Mouse (Mus musculus) CH12.LX (cell line): ENCODE measurements around the gene Qrich1. TPM values are rescaled to one million over a fixed set of nuclear protein-coding genes. Genes with fewer than 3 reads are reported as not detected.

Source experiments
- DNase-seq: peaks from one replicate; pipeline ENCODE4 v3.0.0-alpha.2; 2013; ENCODE audit errors: extremely low read depth
- H3K27ac ChIP-seq: 2 replicates; pipeline ENCODE4 v1.5.1; 2012; ENCODE audit warnings: low read depth, mild to moderate bottlenecking, control low read depth, moderate library complexity; ENCODE audit not compliant: insufficient read depth
- H3K27me3 ChIP-seq: replicated peaks from 2 replicates; pipeline ENCODE3; 2012; ENCODE audit warnings: inconsistent platforms
- H3K36me3 ChIP-seq, 2 experiments: replicated peaks in 1 of 2; 2 replicates each; pipeline versions ENCODE3 to v1.6.1; 2012; ENCODE audit warnings: inconsistent platforms in 1 of 2, low read length in 1 of 2, mild to moderate bottlenecking in 1 of 2, mixed read lengths in 1 of 2, moderate library complexity in 1 of 2; ENCODE audit not compliant: control insufficient read depth in 1 of 2, insufficient read depth in 1 of 2
- H3K4me1 ChIP-seq, 2 experiments: 2 replicates each; pipeline ENCODE4 v1.6.1; 2012; ENCODE audit warnings: inconsistent platforms in 1 of 2, moderate library complexity in 1 of 2; ENCODE audit not compliant: insufficient read depth in 2 of 2, control insufficient read depth in 1 of 2
- H3K4me2 ChIP-seq: 2 replicates; pipeline ENCODE4 v1.6.1; 2012; ENCODE audit warnings: low read depth, mild to moderate bottlenecking, control low read depth; ENCODE audit not compliant: poor library complexity, insufficient read depth, severe bottlenecking
- H3K4me3 ChIP-seq, 3 experiments: fragments of 150-350 bp in 1 of 3; sonication (generic) in 1 of 3; replicated peaks in 1 of 3; 2 replicates each; pipeline versions ENCODE3 to v1.5.1; 2011 to 2012; ENCODE audit warnings: low read depth in 2 of 3, low read length in 2 of 3, mild to moderate bottlenecking in 2 of 3, moderate library complexity in 2 of 3, control low read depth in 1 of 3, improper control_type of control experiment in 1 of 3, inconsistent platforms in 1 of 3, mixed read lengths in 1 of 3; ENCODE audit not compliant: poor library complexity in 1 of 3
- H3K79me2 ChIP-seq: replicated peaks from 2 replicates; pipeline ENCODE4 v1.6.1; 2012; ENCODE audit warnings: mild to moderate bottlenecking, moderate library complexity; ENCODE audit not compliant: control insufficient read depth, poor library complexity, insufficient read depth, severe bottlenecking; ENCODE audit errors: extremely low read depth
- H3K9ac ChIP-seq: 2 replicates; pipeline ENCODE4 v1.6.1; 2012; ENCODE audit warnings: low read depth, mild to moderate bottlenecking, control low read depth, moderate library complexity; ENCODE audit not compliant: insufficient read depth
- H3K9me3 ChIP-seq: replicated peaks from 2 replicates; pipeline ENCODE3; 2012; ENCODE audit warnings: low read length, inconsistent platforms, mixed read lengths
- CHD1 ChIP-seq: IDR thresholded peaks from 2 replicates; pipeline ENCODE4 v1.6.1; 2012; ENCODE audit warnings: low read depth, low read length, improper control_type of control experiment, inconsistent platforms
- ELF1 ChIP-seq: IDR thresholded peaks from 2 replicates; pipeline ENCODE4 v1.6.1; 2014; ENCODE audit warnings: low read depth, mild to moderate bottlenecking, inconsistent platforms, low read length, improper control_type of control experiment
- EP300 ChIP-seq: IDR thresholded peaks from 2 replicates; pipeline ENCODE4 v1.6.1; 2011; ENCODE audit warnings: low read length, improper control_type of control experiment
- ETS1 ChIP-seq: conservative IDR thresholded peaks from 2 replicates; pipeline ENCODE4 v1.6.1; 2012; ENCODE audit warnings: low read depth, mild to moderate bottlenecking, inconsistent platforms, low read length, improper control_type of control experiment, moderate library complexity
- GABPA ChIP-seq: IDR thresholded peaks from 2 replicates; pipeline ENCODE4 v1.6.1; 2012; ENCODE audit warnings: low read depth, low read length, improper control_type of control experiment, inconsistent platforms; ENCODE audit not compliant: insufficient replicate concordance
- HCFC1 ChIP-seq: IDR thresholded peaks from 2 replicates; pipeline ENCODE4 v1.6.1; 2012; ENCODE audit warnings: low read depth, mild to moderate bottlenecking, inconsistent platforms, low read length, improper control_type of control experiment
- IRF4 ChIP-seq: IDR thresholded peaks from 2 replicates; pipeline ENCODE4 v1.6.1; 2014; ENCODE audit warnings: low read depth, mild to moderate bottlenecking, inconsistent platforms, low read length, improper control_type of control experiment
- JUND ChIP-seq: conservative IDR thresholded peaks from 2 replicates; pipeline ENCODE4 v1.6.1; 2011; ENCODE audit warnings: low read depth, low read length, improper control_type of control experiment
- KAT2A ChIP-seq: IDR thresholded peaks from 2 replicates; pipeline ENCODE4 v1.6.1; 2012; ENCODE audit warnings: low read length, improper control_type of control experiment, inconsistent platforms; ENCODE audit not compliant: insufficient replicate concordance
- MAFK ChIP-seq: IDR thresholded peaks from 2 replicates; pipeline ENCODE4 v1.6.1; 2011; ENCODE audit warnings: low read length, improper control_type of control experiment; ENCODE audit not compliant: insufficient replicate concordance
- MAX ChIP-seq: IDR thresholded peaks from 2 replicates; pipeline ENCODE4 v1.6.1; 2011; ENCODE audit warnings: low read length, improper control_type of control experiment
- MYC ChIP-seq: IDR thresholded peaks from 2 replicates; pipeline ENCODE4 v1.6.1; 2011; ENCODE audit warnings: low read depth, mild to moderate bottlenecking, improper control_type of control experiment, low read length
- NELFE ChIP-seq: IDR thresholded peaks from 2 replicates; pipeline ENCODE4 v1.6.1; 2011; ENCODE audit warnings: low read depth, low read length, improper control_type of control experiment
- NRF1 ChIP-seq: IDR thresholded peaks from 2 replicates; pipeline ENCODE4 v1.6.1; 2014; ENCODE audit warnings: low read depth, mild to moderate bottlenecking, inconsistent platforms, low read length, improper control_type of control experiment, moderate library complexity
- PAX5 ChIP-seq: IDR thresholded peaks from 2 replicates; pipeline ENCODE4 v1.6.1; 2012; ENCODE audit warnings: low read length, inconsistent platforms, mixed read lengths
- POLR2A ChIP-seq: IDR thresholded peaks from 2 replicates; pipeline ENCODE4 v1.6.1; 2011; ENCODE audit warnings: low read depth, mild to moderate bottlenecking, improper control_type of control experiment, low read length
- POLR2AphosphoS2 ChIP-seq: IDR thresholded peaks from 2 replicates; pipeline ENCODE4 v1.6.1; 2011; ENCODE audit warnings: low read depth, low read length, improper control_type of control experiment
- RCOR1 ChIP-seq: conservative IDR thresholded peaks from 2 replicates; pipeline ENCODE4 v1.6.1; 2012; ENCODE audit warnings: low read depth, mild to moderate bottlenecking, inconsistent platforms, low read length, improper control_type of control experiment
- SIN3A ChIP-seq: IDR thresholded peaks from 2 replicates; pipeline ENCODE4 v1.6.1; 2012; ENCODE audit warnings: low read length, improper control_type of control experiment, inconsistent platforms
- SMC3 ChIP-seq: IDR thresholded peaks from 2 replicates; pipeline ENCODE4 v1.6.1; 2011; ENCODE audit warnings: low read depth, low read length, improper control_type of control experiment
- TBP ChIP-seq: conservative IDR thresholded peaks from 2 replicates; pipeline ENCODE4 v1.6.1; 2011; ENCODE audit warnings: low read depth, low read length, improper control_type of control experiment
- TCF12 ChIP-seq: IDR thresholded peaks from 2 replicates; pipeline ENCODE4 v1.6.1; 2014; ENCODE audit warnings: low read depth, mild to moderate bottlenecking, inconsistent platforms, low read length, improper control_type of control experiment
- USF2 ChIP-seq: conservative IDR thresholded peaks from 2 replicates; pipeline ENCODE4 v1.6.1; 2011; ENCODE audit warnings: low read depth, low read length, improper control_type of control experiment
- dilution Hi-C: fragments of 300-500 bp; cut with MboI; formaldehyde crosslinking; loops from 2 replicates; pipeline ENCODE4 v1.14.3; 2020; ENCODE audit warnings: low sequenced_read_pairs; ENCODE audit not compliant: extremely low pct_unique_long_range_greater_than_20kb, extremely low pct_ligation_motif_present
- in situ Hi-C: fragments of 300-500 bp; cut with MboI; formaldehyde crosslinking; loops from 3 replicates; pipeline ENCODE4 v1.14.3; 2019; ENCODE audit warnings: low sequenced_read_pairs, low pct_ligation_motif_present, low pct_unique_long_range_greater_than_20kb, mixed read lengths
- polyA plus RNA-seq: library from polyadenylated mRNA; unstranded; fragments of >175 nt; gene quantifications from 2 replicates; pipeline ENCODE4 v1.2.1, GENCODE M21; 2012; ENCODE audit warnings: low read depth; ENCODE audit not compliant: insufficient read length
- total RNA-seq, 2 experiments: library from RNA; depleted of rRNA; stranded (reverse); fragments of 300-350 nt in 1 of 2; fragments of >200 nt in 1 of 2; gene quantifications; 2 replicates each; pipeline ENCODE4 v1.2.3; 2012 to 2014

The Qrich1 gene
- total and polyA plus RNA-seq, 3 experiments, result 72.1 to 117 (median 104) TPM

- no peak for TF ChIP-seq SIN3A
- no peak for TF ChIP-seq CHD1
- no peak for TF ChIP-seq SMC3
- no peak for TF ChIP-seq ELF1
- TF ChIP-seq TCF12, result no peak
- no peak for TF ChIP-seq IRF4
- TF ChIP-seq MAX, result no peak
- no peak for TF ChIP-seq JUND
- TF ChIP-seq POLR2A, result no peak
- no peak for TF ChIP-seq RCOR1
- TF ChIP-seq TBP, result no peak
- no peak for TF ChIP-seq POLR2AphosphoS2
- no peak for TF ChIP-seq NELFE
- Histone ChIP-seq H3K4me3 (no peak overlapping the region), H3K9me3 (no peaks in the 10 kb centered on the region), H3K27ac (no peak overlapping the region), H3K36me3 (peaks cover 31 to 90% of the 10 kb centered on the region in 2 experiments), H3K9ac (no peak overlapping the region), H3K79me2 (no peaks in the 10 kb centered on the region), H3K27me3 (no peaks in the 10 kb centered on the region), H3K4me1 (peaks cover 9 to 38% of the 10 kb centered on the region in 2 experiments), H3K4me2 (no peak overlapping the region)
- no peak for DNase-seq
- in situ Hi-C loops, result no loop called here
- dilution Hi-C loops, result no loop called here
Observed at GRCm38 (mm10) chr9:108579344-108579690, 62.7 kb downstream of the Qrich1 start.

DNA sequence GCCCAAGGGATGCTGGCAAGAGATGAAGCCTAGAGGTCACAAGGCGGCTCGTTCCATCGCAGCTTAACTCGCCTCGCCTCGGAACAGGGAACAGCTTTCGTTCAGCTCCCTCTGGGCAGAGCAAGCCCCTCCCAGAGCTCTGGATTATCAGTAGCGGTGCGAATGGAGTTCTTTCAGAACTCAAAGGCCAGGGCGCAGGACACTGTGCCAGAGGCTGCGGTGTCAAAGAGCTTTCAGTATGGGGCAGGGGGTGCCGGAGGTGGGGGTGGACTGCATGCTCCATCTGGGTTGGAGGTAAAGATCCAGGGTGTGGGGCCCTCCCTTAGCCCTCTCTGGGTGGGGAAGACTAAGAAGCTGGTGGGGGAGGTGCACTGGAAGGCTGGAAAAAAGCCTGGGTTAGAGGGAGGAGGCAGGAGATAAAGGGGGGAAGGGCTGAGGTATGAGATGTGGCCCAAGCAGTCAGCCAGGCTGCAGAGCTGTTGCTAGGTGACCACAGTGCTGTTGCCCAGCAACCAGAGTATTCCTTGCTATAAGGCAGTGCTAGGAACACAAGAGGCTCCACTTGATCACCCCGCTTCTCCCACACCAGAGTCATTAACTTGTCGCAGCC lies 71.1 kb downstream of the Qrich1 start:
- H3K4me2 ChIP-seq, result no peak overlapping the region
- H3K27me3 ChIP-seq, result no peaks in the 10 kb centered on the region
- in situ Hi-C loops (no loop called here), dilution Hi-C loops (no loop called here)
- H3K4me1 ChIP-seq, result peaks cover 7 to 28% of the 10 kb centered on the region in 2 experiments
- no peak overlapping the region for H3K27ac ChIP-seq
- no peaks in the 10 kb centered on the region for H3K9me3 ChIP-seq
- H3K36me3 ChIP-seq, result peaks cover 7 to 72% of the 10 kb centered on the region in 2 experiments
- no peak overlapping the region for H3K4me3 ChIP-seq
- TF ChIP-seq ELF1 (no peak), RCOR1 (no peak), TCF12 (no peak), MAFK (no peak), GABPA (no peak), PAX5 (no peak), JUND (no peak), KAT2A (no peak), NRF1 (no peak), USF2 (no peak), HCFC1 (no peak), IRF4 (no peak), MYC (no peak), POLR2A (no peak), SMC3 (no peak), EP300 (no peak), CHD1 (no peak), SIN3A (no peak), ETS1 (no peak)
- no peak overlapping the region for H3K9ac ChIP-seq
- no peaks in the 10 kb centered on the region; the same call in 1 of the 2 replicates for H3K79me2 ChIP-seq
- no peak for DNase-seq
